Mouse (Mus musculus): ENCODE results near the gene Zfp457.
"Not testable (repeated sequence)": the region's sequence is repeated elsewhere in the genome, so short reads cannot be mapped to it uniquely, and the experiment has no call there.

Gene Zfp457

DNA sequence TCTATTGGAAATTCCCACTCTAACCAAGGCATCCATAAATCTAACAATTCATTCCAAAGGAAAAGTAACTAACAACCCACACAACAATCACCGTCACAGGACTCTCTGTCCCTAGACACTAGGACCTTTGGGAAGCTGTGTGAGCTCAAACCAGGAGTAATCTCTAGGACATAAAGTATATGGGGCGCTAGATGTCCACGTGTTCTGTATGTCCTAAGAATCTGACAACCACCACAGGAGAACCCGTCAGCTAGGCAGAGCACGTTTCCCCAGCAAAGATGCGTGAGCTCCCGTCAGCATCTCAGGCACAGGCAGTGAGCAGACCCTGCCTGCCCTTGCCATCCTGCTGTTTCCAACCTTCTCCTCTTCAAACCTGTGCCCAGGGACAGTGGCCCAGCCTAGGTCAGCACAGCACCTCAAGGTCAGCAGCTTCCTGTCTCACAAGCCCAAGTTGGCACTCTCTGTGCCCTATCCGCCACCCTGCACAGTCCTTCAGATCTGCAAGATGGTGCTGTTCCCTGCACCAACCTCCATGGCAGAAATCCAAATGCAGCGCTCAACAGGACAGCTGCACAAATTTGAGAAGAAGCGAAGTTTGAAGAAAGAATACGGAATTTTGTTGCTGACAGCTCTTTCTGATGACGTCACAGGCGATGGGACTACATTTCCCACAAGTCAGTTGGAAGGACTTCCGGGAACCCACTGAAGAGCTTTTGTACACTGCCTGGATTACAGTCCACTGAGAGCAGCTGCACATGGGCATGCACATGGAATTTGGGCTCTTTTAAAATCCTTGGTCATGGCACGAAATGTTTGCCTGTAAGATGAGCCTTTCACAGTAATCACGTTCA, at the start of gene Zfp457:
Zfp457 (minus strand) TSS at position 664 of the 851 bp plus-strand sequence.
- DNase-seq (ENCODE audit: low spot score in 2 of 2) = peak; percentile 81 to 86

- DNase-seq (ENCODE audit: low spot score in 2 of 2) = no peak
Measured at GRCm38 (mm10) chr13:67351854-67352253, 45.6 kb upstream of the Zfp457 start.

DNA sequence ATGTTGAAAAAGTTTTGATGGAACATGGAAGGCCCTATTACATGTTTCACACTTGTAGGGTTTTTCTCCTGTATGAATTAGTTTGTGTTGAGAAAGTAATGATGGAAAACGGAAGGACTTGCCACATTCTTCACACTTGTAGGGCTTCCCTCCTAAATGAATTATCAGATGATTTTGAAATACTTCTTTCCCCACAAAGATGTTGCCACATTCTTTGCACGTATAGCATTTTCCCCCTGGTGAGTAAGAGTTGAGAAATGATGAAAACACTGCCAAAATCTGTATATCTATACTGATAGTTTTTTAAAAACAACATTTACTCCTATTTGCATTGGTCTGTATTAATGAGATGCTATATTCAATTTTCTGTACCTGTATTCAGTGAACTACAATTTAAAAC, 37.1 kb upstream of the Zfp457 start:
- no peak for DNase-seq (ENCODE audit: low spot score in 2 of 2)

DNA sequence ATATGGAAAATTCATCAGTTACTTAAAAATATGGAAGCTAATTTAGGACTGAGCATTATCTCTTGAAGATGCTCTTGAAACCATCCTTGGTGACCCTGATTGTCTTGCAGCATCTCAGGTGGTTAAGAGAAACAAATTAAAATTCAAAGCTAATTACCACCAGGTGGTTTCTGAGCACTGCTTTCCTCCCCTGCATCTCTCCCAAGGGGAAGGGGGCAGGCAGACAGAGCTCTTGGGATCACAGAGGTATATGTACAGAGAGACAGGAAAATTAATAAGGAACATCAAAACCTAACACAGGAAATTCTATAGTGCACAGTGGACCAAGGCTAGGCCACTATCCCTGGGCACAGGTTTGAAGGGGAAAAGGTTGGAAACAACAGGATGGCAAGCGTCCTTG, 26.6 kb upstream of the Zfp457 start:
- no peak for DNase-seq (ENCODE audit: low spot score in 2 of 2)

DNA sequence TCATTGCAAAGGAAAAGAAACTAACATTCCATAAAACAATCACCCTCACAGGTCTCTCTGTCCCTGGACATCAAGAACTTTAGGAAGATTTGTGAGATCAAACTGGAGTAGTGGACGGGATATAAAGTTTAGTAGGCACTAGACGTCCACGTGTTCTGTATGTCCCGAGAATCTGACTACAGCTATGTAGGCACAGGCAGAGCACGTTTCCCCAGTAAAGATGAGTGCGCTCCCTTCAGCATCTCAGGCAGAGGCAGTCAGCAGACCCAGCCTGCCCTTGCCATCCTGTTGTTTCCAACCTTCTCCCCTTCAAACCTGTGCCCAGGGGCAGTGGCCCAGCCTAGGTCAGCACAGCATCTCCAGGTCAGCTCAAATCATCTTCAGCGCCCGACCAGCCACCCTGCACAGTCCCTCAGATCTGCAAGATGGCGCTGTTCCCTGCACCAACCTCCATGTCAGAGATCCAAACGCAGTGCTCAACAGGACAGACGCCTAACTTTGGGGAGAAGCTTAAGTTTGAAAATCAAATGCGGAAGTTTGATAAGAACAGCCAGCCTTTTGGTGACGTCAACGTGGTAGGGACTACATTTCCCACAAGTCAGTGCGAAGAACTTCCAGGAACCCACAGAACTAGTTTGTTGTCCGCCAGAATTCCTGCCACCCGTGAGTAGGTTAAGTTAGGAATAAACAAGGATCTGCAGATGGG, 25.9 kb upstream of the Zfp457 start, which contains the start of gene Zfp595:
Zfp595 (minus strand) TSS at position 552 of the 706 bp plus-strand sequence.
- DNase-seq (ENCODE audit: low spot score in 2 of 2) = peak; percentile 81 to 88

DNA sequence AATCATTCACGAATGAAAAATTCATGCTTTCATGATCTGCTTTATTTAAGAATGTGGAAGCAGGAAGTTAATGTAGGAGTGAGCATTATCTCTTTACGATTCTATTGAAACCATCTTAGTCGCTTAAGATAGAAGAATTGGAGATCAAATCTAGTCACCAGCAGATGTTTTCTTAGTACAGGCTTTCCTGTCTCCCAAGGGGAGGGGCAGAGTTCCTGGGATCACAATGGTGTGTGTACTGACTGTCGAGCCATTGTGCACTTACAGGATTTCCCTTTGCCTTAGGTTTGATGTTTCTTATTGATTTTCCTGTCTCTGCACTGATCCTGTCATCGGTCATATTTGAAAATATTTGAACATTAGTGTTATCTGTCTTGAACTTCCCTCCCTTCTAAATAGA, 433 bp upstream of the Zfp457 start:
- no peak for DNase-seq (ENCODE audit: low spot score in 2 of 2)

DNA sequence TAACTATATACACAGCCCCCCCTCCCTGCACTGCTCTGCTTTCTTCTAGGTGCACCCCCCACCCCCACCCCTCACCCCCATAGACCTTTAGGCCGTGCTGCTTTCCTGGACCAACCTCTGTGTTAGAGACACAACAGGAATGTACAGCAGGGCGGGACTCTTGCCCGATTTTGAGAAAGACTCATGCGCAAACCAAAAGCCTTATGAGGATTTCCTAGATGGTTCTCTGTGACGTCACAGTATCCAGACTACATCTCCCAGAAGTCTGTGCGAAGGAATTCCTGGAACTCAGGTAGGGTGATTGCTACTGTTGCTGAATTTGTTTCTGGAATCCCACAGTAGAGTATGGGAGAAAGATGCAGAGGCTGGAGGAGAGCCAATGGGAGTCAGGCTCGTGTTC, 28.0 kb downstream of the Zfp457 start, which contains the start of gene Zfp458:
Zfp458 (minus strand) TSS at position 153 of the 400 bp plus-strand sequence.
- no peak for DNase-seq (ENCODE audit: low spot score in 2 of 2)

DNA sequence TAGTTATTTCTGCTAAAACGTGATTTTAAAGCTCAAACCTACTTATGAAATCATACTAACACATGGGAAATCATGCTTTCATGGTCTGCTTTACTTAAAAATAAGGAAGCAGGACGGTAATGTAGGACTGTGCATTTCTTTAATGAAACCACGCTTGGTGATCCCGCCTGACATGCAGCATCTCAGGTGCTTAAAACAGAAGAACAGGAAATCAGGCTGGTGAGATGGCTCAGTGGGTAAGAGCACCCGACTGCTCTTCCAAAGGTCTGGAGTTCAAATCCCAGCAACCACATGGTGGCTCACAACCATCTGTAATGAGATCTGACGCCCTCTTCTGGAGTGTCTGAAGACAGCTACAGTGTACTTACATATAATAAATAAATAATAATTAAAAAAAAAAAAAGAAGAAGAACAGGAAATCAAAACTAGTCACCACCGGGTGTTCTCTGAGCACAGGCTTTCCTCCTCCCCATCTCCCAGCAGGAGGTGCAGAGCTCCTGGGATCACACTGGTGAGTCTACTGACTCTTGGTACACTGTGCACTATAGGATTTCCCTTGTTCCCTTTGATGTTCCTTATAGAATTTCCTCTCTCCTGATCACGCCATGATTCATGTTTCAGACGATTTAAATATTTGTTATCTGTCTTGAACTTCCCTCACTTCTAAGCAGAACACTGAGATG, 36.8 kb downstream of the Zfp457 start:
- DNase-seq (ENCODE audit: low spot score in 2 of 2) = not testable (repeated sequence)

- DNase-seq (ENCODE audit: low spot score in 2 of 2) = peak; percentile 81 to 86
Measured at GRCm38 (mm10) chr13:67268568-67269369, 37.5 kb downstream of the Zfp457 start.
